Mouse (Mus musculus) neural tube, embryonic 14.5 days (tissue): Measurements from ENCODE around the gene Rad51ap1. TPM values are rescaled to one million over a fixed set of nuclear protein-coding genes. Genes with fewer than 3 reads are reported as not detected.

Experiments used
- ATAC-seq: fragments of 200-750 bp; cut with Nextera tagmentation; 2 replicates; pipeline ENCODE4 v1.8.0; 2017; ENCODE audit warnings: low read depth, mild to moderate bottlenecking, moderate TSS enrichment, moderate library complexity
- H3K27ac ChIP-seq: fragments of 300-500 bp; sonication (generic); 2 replicates; pipeline ENCODE4 v1.5.1; 2014; ENCODE audit warnings: low read depth, mild to moderate bottlenecking, control low read depth, low read length, moderate library complexity, mixed read lengths
- H3K27me3 ChIP-seq: fragments of 300-500 bp; sonication (generic); 2 replicates; pipeline ENCODE4 v1.6.1; 2014; ENCODE audit warnings: low read length; ENCODE audit not compliant: control insufficient read depth, insufficient read depth
- H3K36me3 ChIP-seq: fragments of 300-500 bp; sonication (generic); 2 replicates; pipeline ENCODE4 v1.6.1; 2014; ENCODE audit warnings: low read length, mixed read lengths; ENCODE audit not compliant: control insufficient read depth, insufficient read depth
- H3K4me1 ChIP-seq: fragments of 300-500 bp; sonication (generic); 2 replicates; pipeline ENCODE4 v1.6.1; 2014; ENCODE audit warnings: low read length; ENCODE audit not compliant: control insufficient read depth, insufficient read depth
- H3K4me2 ChIP-seq: fragments of 300-500 bp; sonication (generic); 2 replicates; pipeline ENCODE4 v1.6.1; 2014; ENCODE audit warnings: mild to moderate bottlenecking, low read depth, low read length, control low read depth
- H3K4me3 ChIP-seq: fragments of 300-500 bp; sonication (generic); 2 replicates; pipeline ENCODE4 v1.5.1; 2014; ENCODE audit warnings: low read depth, low read length, control low read depth, mixed read lengths
- H3K9ac ChIP-seq: fragments of 300-500 bp; sonication (generic); replicated peaks from 2 replicates; pipeline ENCODE4 v1.6.1; 2014; ENCODE audit warnings: low read depth, mild to moderate bottlenecking, control low read depth, low read length, mixed read lengths
- H3K9me3 ChIP-seq: fragments of 300-500 bp; sonication (generic); 2 replicates; pipeline ENCODE4 v1.6.1; 2016; ENCODE audit warnings: low read length; ENCODE audit not compliant: control insufficient read depth
- WGBS: fragments of 180-500 bp; shearing (Covaris S2); extraction: QIAGEN DNeasy Blood & Tissue Kit; methylation state at CpG from one replicate; pipeline ENCODE4 v1.1.7; 2014; 5-methylcytosine and 5-hydroxymethylcytosine counted together
- polyA plus RNA-seq: library from polyadenylated mRNA; unstranded; fragments of >200 nt; fragmentation: Nextera tagmentation; extraction: Ambion mirVana; gene quantifications from 2 replicates; pipeline ENCODE4 v1.2.1, GENCODE M21; 2014

Rad51ap1 gene
- polyA plus RNA-seq, result 10.2 and 12.6 TPM in 2 replicates

DNA sequence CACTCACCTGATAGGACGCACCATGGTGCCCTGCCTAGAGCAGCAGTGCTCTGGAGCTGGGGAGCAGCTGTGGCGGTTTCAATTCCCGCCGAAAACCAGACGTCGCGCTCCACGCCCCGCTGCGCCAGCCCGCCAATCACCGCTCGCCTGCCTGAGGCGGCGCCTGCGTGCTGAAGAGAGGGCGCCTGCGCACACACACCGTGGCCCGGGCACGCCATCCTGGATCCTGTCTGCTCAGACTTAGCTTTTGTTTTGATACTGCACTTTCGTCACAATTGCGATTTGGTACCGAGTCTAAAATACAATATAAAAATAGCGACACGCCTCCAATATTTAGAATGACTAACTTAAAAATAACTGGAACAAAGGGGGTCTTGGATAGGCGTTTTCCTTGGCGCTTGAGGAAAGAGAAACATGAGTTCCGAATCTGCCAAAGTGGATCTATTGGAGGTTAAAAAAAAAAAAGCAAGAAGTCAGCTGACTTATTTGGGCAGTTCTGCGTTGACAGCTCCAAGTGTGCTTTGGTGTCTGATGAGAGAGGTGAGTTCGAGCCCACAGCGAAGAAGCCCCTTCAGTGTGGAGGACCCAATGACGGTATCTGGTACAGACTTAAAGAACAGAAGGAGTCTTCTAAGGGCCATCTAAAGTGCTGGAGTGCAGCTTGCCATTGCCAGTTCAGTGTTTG is at the start of gene Rad51ap1, which contains the start of gene D6Wsu163e:
Gene Rad51ap1 (minus strand): TSS at position 101 of the 685 bp plus-strand sequence.
Gene D6Wsu163e (plus strand): TSS at position 476 of the 685 bp plus-strand sequence.
- H3K9ac ChIP-seq, result peak within 1 kb of the TSS; percentile 63
- no peaks in the 10 kb centered on the region for H3K36me3 ChIP-seq
- WGBS, result under 1% methylated on average over 33 of the region's 33 CpGs
- peaks cover 9% of the 10 kb centered on the region for H3K4me1 ChIP-seq
- H3K4me2 ChIP-seq, result peak within 1 kb of the TSS; percentile 73
- no peaks in the 10 kb centered on the region for H3K9me3 ChIP-seq
- ATAC-seq, result peak; percentile 99
- no peaks in the 10 kb centered on the region for H3K27me3 ChIP-seq
- peak within 1 kb of the TSS; percentile 66 for H3K4me3 ChIP-seq
- H3K27ac ChIP-seq, result peak within 1 kb of the TSS; percentile 30; the same call in 1 of the 2 replicates

- Histone ChIP-seq H3K27ac (no peak overlapping the region), H3K4me1 (no peaks in the 10 kb centered on the region), H3K9me3 (no peaks in the 10 kb centered on the region), H3K4me2 (no peak overlapping the region), H3K27me3 (no peaks in the 10 kb centered on the region), H3K36me3 (no peaks in the 10 kb centered on the region; the same call in 1 of the 2 replicates), H3K9ac (no peak overlapping the region), H3K4me3 (no peak overlapping the region)
- ATAC-seq, result no peak
- 76% methylated on average over 5 of the region's 5 CpGs for WGBS
These were observed 42.3 kb upstream of the Rad51ap1 start for GRCm38 (mm10) chr6:126981539-126982234.

DNA sequence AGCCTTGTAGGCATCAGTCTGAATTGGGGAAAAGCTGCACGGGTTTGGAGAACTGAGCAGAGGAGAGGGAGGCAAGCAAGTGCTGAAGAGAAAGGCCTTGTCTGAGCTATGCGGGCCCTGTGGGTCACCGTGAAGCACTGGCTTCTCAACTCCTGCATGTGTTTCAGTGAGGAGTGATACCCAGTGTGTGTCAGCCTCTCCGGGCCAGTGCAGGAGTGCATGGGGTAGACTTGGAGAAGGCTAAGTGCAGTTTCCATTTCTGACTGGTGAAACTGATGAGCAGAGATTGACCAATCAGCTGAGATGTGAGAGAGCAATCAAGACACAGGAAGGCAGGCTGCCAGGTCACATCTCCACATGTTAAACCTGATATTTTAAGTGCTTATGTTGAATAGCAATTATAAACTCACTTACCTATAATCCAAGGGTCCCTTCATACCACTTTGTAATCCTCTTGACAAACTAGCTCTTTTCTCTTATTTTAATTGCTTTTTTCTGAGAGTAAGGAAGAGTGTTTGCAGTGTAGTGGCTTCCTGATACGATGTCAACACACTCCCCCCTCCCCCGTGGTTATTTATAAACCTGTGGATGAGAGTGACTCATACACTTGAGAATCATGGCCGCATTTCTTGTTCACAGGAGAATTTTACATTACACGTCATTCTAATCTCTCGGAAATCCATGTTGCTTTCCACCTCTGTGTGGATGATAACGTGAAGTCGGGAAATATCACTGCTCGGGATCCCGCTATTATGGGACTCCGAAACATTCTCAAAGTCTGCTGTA is 27.0 kb upstream of the Rad51ap1 start:
- peaks cover 4% of the 10 kb centered on the region; the same call in 1 of the 2 replicates for H3K36me3 ChIP-seq

GRCm38 (mm10) chr6:126963426-126963825 is 24.0 kb upstream of the Rad51ap1 start:
- 84% methylated on average over 9 of the region's 9 CpGs for WGBS
- ATAC-seq, result no peak
- no peaks in the 10 kb centered on the region for H3K4me1 ChIP-seq
- H3K9ac ChIP-seq, result no peak overlapping the region
- no peak overlapping the region for H3K4me2 ChIP-seq
- H3K4me3 ChIP-seq, result no peak overlapping the region
- H3K27ac ChIP-seq, result no peak overlapping the region
- no peaks in the 10 kb centered on the region for H3K27me3 ChIP-seq
- H3K36me3 ChIP-seq, result peaks cover 4% of the 10 kb centered on the region; the same call in 1 of the 2 replicates
- no peaks in the 10 kb centered on the region for H3K9me3 ChIP-seq

More for the DNA sequence above, 27.0 kb upstream of the Rad51ap1 start:
- Histone ChIP-seq H3K27ac (no peak overlapping the region), H3K9me3 (no peaks in the 10 kb centered on the region), H3K9ac (no peak overlapping the region), H3K4me1 (no peaks in the 10 kb centered on the region), H3K4me2 (no peak overlapping the region), H3K4me3 (no peak overlapping the region), H3K27me3 (no peaks in the 10 kb centered on the region)
- no peak for ATAC-seq
- WGBS, result 92% methylated on average over 14 of the region's 14 CpGs

DNA sequence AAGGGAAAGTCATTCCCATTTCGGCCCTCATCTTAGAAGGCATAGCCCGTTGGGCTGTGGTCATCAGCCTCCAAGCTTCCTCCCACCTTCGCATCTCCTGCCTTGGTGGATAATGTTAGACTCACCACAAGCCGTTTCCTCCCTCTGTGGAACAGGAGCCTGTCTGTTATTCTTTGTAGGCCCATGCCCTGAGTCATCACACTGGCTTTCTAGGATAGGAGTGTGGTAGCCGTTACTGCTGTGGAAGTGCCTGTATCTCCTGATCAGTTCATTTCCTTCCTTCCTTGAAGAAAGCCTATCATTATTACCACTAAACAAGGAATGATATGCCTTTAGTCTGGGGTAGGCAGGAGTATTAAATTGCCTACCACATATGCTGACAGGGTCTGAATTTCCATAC is 23.3 kb upstream of the Rad51ap1 start:
- ATAC-seq, result no peak
- H3K4me1 ChIP-seq, result no peaks in the 10 kb centered on the region
- no peak overlapping the region for H3K4me3 ChIP-seq
- H3K4me2 ChIP-seq, result no peak overlapping the region
- no peak overlapping the region for H3K9ac ChIP-seq
- no peak overlapping the region for H3K27ac ChIP-seq
- no peaks in the 10 kb centered on the region for H3K27me3 ChIP-seq
- 89% methylated on average over 5 of the region's 5 CpGs for WGBS
- H3K36me3 ChIP-seq, result peaks cover 5% of the 10 kb centered on the region; the same call in 1 of the 2 replicates
- no peaks in the 10 kb centered on the region for H3K9me3 ChIP-seq

GRCm38 (mm10) chr6:126961371-126962018 is 22.1 kb upstream of the Rad51ap1 start:
- Histone ChIP-seq H3K4me3 (no peak overlapping the region), H3K4me1 (no peaks in the 10 kb centered on the region), H3K36me3 (peaks cover 16% of the 10 kb centered on the region), H3K4me2 (no peak overlapping the region), H3K9ac (no peak overlapping the region), H3K27me3 (no peaks in the 10 kb centered on the region), H3K9me3 (no peaks in the 10 kb centered on the region), H3K27ac (no peak overlapping the region)
- no peak for ATAC-seq
- WGBS, result 95% methylated on average over 8 of the region's 8 CpGs

GRCm38 (mm10) chr6:126955734-126956133 is 16.3 kb upstream of the Rad51ap1 start:
- H3K27ac ChIP-seq, result no peak overlapping the region
- no peaks in the 10 kb centered on the region for H3K27me3 ChIP-seq
- H3K9ac ChIP-seq, result no peak overlapping the region
- H3K4me1 ChIP-seq, result no peaks in the 10 kb centered on the region
- ATAC-seq, result no peak
- no peak overlapping the region for H3K4me3 ChIP-seq
- H3K36me3 ChIP-seq, result peaks cover 26% of the 10 kb centered on the region
- H3K9me3 ChIP-seq, result no peaks in the 10 kb centered on the region
- no peak overlapping the region for H3K4me2 ChIP-seq
- WGBS, result 11% methylated on average over 10 of the region's 10 CpGs

- Histone ChIP-seq H3K36me3 (peaks cover 18% of the 10 kb centered on the region; the same call in 1 of the 2 replicates), H3K4me3 (no peak overlapping the region), H3K9me3 (no peaks in the 10 kb centered on the region), H3K27me3 (no peaks in the 10 kb centered on the region), H3K9ac (no peak overlapping the region), H3K4me1 (no peaks in the 10 kb centered on the region), H3K4me2 (no peak overlapping the region), H3K27ac (no peak overlapping the region)
- no peak for ATAC-seq
- WGBS, result 91% methylated on average over 4 of the region's 4 CpGs
These were observed 8.9 kb upstream of the Rad51ap1 start for GRCm38 (mm10) chr6:126948336-126948735.
